Mouse (Mus musculus) layer of hippocampus, adult 18-20 months (tissue): ENCODE data around the gene Efhc1. TPM values are rescaled to one million over a fixed set of nuclear protein-coding genes. Genes with fewer than 3 reads are reported as not detected.

Experiments used
- DNase-seq, 2 experiments: peaks; one replicate each; pipeline ENCODE4 v3.0.0; 2022; ENCODE audit warnings: low spot score in 2 of 2
- total RNA-seq, 2 experiments: library from RNA; stranded (reverse); gene quantifications; 2 replicates each; pipeline ENCODE4 v1.2.3; 2021

Efhc1 gene
- total RNA-seq, 2 experiments from 2014 or later: 1.2 to 1.8 TPM

GRCm38 (mm10) chr1:20941857-20942256 is 9.6 kb upstream of the Efhc1 start:
- DNase-seq: no peak

DNA sequence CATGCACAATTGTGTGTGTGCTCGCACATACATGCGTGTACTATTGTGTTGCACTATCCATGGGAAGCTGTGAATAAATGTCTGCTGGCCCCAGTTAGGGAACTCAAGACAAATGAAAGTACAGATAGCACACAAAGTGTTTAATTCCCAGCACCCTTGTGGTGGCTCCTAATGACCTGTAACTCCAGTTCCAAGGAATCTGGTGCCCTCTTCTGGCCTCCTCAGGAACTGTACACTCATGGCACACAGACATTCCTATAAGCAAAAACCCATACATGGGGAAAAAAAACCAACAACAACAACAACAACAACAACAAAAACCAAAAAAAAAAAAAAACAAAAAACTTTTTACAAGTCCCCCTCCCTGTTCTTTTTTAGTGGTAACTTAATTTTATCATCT is 8.4 kb upstream of the Efhc1 start:
- DNase-seq: no peak

- no peak for DNase-seq
These were observed 373 bp downstream of the Efhc1 start for GRCm38 (mm10) chr1:20951799-20952198.

DNA sequence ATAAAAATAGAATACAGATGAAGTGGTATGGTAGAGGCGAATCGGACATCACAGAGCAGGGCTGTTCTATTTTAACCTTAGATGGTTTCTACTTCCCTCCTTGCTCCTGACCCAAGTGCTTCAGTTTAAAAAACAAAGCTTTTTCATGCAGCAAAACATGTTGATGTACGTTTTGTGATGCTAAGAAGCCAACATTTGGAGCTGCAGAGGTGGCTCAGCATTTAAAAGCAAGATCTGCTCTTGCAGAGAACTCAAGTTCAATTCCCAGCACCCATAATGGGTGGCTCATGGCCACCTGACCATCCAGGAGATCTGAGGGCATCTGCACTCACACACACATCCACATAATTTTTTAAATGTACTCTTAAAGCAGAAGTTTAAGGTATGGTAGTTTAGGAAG is 3.5 kb downstream of the Efhc1 start:
- DNase-seq: no peak

DNA sequence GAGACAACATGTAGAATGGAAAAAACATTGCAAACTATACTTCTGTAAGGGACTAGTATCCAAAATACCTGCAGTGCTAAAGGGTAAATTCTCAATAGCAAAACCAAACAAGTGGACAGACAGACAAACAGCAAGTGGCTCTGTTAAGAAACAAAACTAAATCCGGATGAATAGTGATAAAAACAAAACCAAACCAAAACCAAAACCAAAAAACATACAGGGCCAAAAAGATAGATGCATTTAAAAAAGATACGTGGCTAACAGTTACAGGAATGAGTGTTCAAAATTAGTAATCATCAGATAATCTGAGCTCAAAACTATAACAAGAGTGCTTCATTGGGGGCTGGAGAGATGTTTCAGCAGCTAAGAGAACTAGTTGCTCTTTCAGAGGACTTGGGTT is 18.2 kb downstream of the Efhc1 start:
- no peak for DNase-seq

GRCm38 (mm10) chr1:20973389-20973788 is 22.0 kb downstream of the Efhc1 start:
- DNase-seq: no peak

- DNase-seq: no peak
These were observed 23.1 kb downstream of the Efhc1 start for GRCm38 (mm10) chr1:20974341-20975135.

- DNase-seq: no peak
These were observed 29.1 kb downstream of the Efhc1 start for GRCm38 (mm10) chr1:20980553-20980952.

DNA sequence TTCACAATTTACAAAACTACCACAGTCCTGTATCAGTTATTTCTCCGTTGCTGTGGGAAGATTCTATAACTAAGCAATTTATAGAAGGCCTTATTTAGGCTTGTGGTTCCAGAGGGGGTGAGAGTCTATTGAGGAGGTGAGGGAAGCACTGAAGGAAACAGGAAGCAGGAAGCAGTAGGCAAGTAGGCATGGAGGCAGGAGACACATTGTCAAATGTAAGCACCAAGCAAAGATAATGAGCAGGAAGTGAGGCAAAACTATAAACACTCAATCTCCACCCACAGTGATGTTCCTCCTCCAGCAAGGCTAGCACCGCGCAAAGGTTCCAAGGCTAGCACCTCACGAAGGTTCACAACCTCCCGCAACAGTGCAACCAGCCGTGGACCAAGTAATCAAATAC is 30.3 kb downstream of the Efhc1 start:
- DNase-seq: no peak

GRCm38 (mm10) chr1:20984103-20984502 is 32.7 kb downstream of the Efhc1 start:
- no peak for DNase-seq

DNA sequence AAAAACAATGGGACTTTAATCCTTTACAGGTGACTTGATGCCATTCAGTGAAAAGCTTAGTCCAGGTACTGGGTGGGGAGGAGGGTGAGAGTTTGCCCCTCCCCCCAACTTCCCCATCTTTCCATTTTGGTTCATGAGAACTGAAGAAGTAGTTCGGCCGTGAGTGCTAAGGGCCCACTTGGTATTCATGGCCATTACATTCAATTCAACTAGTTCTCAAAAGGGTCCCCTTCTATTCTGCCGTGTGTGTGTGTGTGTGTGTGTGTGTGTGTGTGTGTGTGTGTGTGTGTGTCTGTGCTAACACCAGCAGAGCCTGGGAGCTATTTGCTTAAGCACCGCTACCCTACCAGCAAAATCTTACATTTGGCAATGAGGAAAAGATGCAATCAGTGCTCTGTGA is 33.2 kb downstream of the Efhc1 start:
- DNase-seq: no peak

- DNase-seq: no peak
These were observed 35.1 kb downstream of the Efhc1 start for GRCm38 (mm10) chr1:20986378-20987056.

GRCm38 (mm10) chr1:20989461-20990083 is 38.1 kb downstream of the Efhc1 start:
- no peak for DNase-seq

GRCm38 (mm10) chr1:20993690-20994089 is 42.3 kb downstream of the Efhc1 start:
- no peak for DNase-seq

GRCm38 (mm10) chr1:20994338-20994737 is 42.9 kb downstream of the Efhc1 start:
- DNase-seq: no peak

DNA sequence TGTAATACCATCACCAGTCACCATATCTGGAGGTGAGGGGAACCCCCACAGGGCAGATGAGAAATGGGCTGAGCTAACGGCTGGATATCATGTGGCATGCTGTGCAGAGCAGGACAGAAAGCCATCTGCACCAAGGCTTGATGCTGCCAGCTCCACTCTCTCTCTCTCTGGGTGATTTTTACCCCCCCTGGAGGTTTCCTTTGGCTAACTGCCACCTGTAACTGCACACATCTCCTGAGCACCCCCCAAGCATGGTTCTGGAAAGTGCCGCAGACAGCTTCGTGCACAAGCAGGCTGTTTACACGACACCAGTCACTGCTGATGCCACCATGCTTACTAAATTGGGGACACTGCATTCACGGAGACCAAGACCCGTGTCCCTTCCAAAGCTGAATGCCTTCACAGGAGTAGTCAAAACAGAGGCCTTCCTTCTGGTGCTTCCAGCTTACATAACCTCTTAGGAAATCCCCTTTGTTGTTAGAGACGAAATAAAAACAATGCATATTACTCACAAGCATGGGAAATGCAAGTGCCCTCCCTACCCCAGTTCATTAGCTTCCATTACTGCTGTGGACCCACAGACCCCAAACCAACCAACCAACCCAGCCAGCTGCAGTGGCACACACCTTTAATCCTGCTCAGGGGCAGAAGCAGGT is 44.0 kb downstream of the Efhc1 start:
- no peak for DNase-seq

- DNase-seq: no peak
These were observed 45.3 kb downstream of the Efhc1 start for GRCm38 (mm10) chr1:20996603-20997327.

DNA sequence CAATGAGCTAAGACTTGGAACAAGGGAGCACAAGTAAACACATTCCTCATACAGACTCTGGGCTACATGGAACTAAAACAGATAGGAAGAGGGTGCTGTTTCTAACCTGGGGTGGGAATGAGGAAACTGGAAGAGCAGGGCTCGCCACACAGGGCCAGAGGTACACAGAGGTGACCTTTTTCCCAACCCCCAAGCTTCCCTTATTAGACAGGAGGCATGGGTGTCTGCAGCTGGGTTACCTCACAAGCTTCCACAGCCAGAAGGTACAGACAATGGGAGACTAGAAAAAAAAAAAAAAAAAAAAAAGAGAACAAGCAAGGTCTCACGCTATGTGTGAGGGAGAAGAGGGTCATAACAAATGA is 45.9 kb downstream of the Efhc1 start:
- no peak for DNase-seq

- DNase-seq: no peak
These were observed 46.5 kb downstream of the Efhc1 start for GRCm38 (mm10) chr1:20997881-20998389.

- DNase-seq: peak in 1 of 2 experiments; percentile 14
These were observed 51.1 kb downstream of the Efhc1 start for GRCm38 (mm10) chr1:21002246-21003142.
